Mouse (Mus musculus) lung, postnatal 0 days (tissue): ENCODE data around the gene Echdc2. TPM values are rescaled to one million over a fixed set of nuclear protein-coding genes. Genes with fewer than 3 reads are reported as not detected.

Experiments used
- ATAC-seq: fragments of 200-750 bp; cut with Nextera tagmentation; 2 replicates; pipeline ENCODE4 v1.8.0; 2017; ENCODE audit warnings: moderate library complexity
- DNase-seq: peaks from one replicate; pipeline ENCODE4 v3.0.0-alpha.2; 2016; ENCODE audit warnings: low spot score
- H3K27ac ChIP-seq: fragments of 300-500 bp; sonication (generic); 2 replicates; pipeline ENCODE4 v1.5.1; 2014; ENCODE audit warnings: antibody characterized with exemption, mild to moderate bottlenecking, low read length, mixed read lengths
- H3K27me3 ChIP-seq: fragments of 300-500 bp; sonication (generic); replicated peaks from 2 replicates; pipeline ENCODE4 v1.6.1; 2014; ENCODE audit warnings: low read length, mixed read lengths; ENCODE audit not compliant: insufficient read depth
- H3K36me3 ChIP-seq: fragments of 300-500 bp; sonication (generic); 2 replicates; pipeline ENCODE4 v1.6.1; 2014; ENCODE audit warnings: low read length, mixed read lengths; ENCODE audit not compliant: insufficient read depth
- H3K4me1 ChIP-seq: fragments of 300-500 bp; sonication (generic); 2 replicates; pipeline ENCODE4 v1.6.1; 2014; ENCODE audit warnings: antibody characterized with exemption, low read depth, low read length, mixed read lengths; ENCODE audit not compliant: insufficient read depth
- H3K4me2 ChIP-seq: fragments of 300-500 bp; sonication (generic); replicated peaks from 2 replicates; pipeline ENCODE4 v1.6.1; 2014; ENCODE audit warnings: low read depth, mild to moderate bottlenecking, low read length, moderate library complexity, mixed read lengths
- H3K4me3 ChIP-seq: fragments of 300-500 bp; sonication (generic); 2 replicates; pipeline ENCODE4 v1.5.1; 2014; ENCODE audit warnings: low read depth, low read length
- H3K9ac ChIP-seq: fragments of 300-500 bp; sonication (generic); replicated peaks from 2 replicates; pipeline ENCODE4 v1.6.1; 2014; ENCODE audit warnings: low read depth, mild to moderate bottlenecking
- H3K9me3 ChIP-seq: fragments of 300-500 bp; sonication (generic); 2 replicates; pipeline ENCODE4 v1.6.1; 2016; ENCODE audit warnings: low read length, mixed read lengths
- CTCF ChIP-seq: IDR thresholded peaks from 2 replicates; pipeline ENCODE4 v1.5.1; 2016; ENCODE audit warnings: antibody characterized with exemption, mild to moderate bottlenecking
- EP300 ChIP-seq: IDR thresholded peaks from 2 replicates; pipeline ENCODE4 v1.6.1; 2016; ENCODE audit warnings: antibody characterized with exemption, mild to moderate bottlenecking, control low read depth
- WGBS: fragments of 180-500 bp; shearing (Covaris S2); extraction: QIAGEN DNeasy Blood & Tissue Kit; methylation state at CpG from one replicate; pipeline ENCODE4 v1.1.7; 2014; 5-methylcytosine and 5-hydroxymethylcytosine counted together
- polyA plus RNA-seq: library from polyadenylated mRNA; unstranded; fragments of >200 nt; fragmentation: Nextera tagmentation; extraction: Ambion mirVana; gene quantifications from 2 replicates; pipeline ENCODE4 v1.2.1, GENCODE M21; 2015

The Echdc2 gene
- polyA plus RNA-seq, 1 experiment from 2014 or later = 52.8 TPM

GRCm38 (mm10) chr4:108161936-108162335, 3.3 kb upstream of the Echdc2 start:
- Histone ChIP-seq H3K27me3 (no peaks in the 10 kb centered on the region), H3K9ac (no peak overlapping the region), H3K4me1 (0 out of 2 replicates have a peak, but pooled peaks cover 2% of the 10 kb centered on the region), H3K9me3 (no peaks in the 10 kb centered on the region), H3K4me2 (no peak overlapping the region), H3K4me3 (no peak overlapping the region), H3K27ac (no peak overlapping the region), H3K36me3 (no peaks in the 10 kb centered on the region)
- DNase-seq = no peak
- no peak for ATAC-seq
- TF ChIP-seq CTCF (no peak), EP300 (no peak)
- 88% methylated on average over 8 of the region's 8 CpGs for WGBS

- no peaks in the 10 kb centered on the region for H3K9me3 ChIP-seq
- 59% methylated on average over 3 of the region's 3 CpGs for WGBS
- H3K9ac ChIP-seq = no peak overlapping the region
- no peak overlapping the region for H3K27ac ChIP-seq
- H3K36me3 ChIP-seq = no peaks in the 10 kb centered on the region
- TF ChIP-seq CTCF (no peak), EP300 (no peak)
- no peaks in the 10 kb centered on the region for H3K27me3 ChIP-seq
- no peak overlapping the region for H3K4me3 ChIP-seq
- no peak overlapping the region for H3K4me2 ChIP-seq
- 0 out of 2 replicates have a peak, but pooled peaks cover 2% of the 10 kb centered on the region for H3K4me1 ChIP-seq
- DNase-seq = no peak
- ATAC-seq = no peak; the same call in 1 of the 2 replicates
These were observed 1.9 kb upstream of the Echdc2 start for GRCm38 (mm10) chr4:108163291-108163690.

GRCm38 (mm10) chr4:108166874-108167273, 1.6 kb downstream of the Echdc2 start:
- Histone ChIP-seq H3K27ac (no peak overlapping the region), H3K4me1 (0 out of 2 replicates have a peak, but pooled peaks cover 2% of the 10 kb centered on the region), H3K9ac (no peak overlapping the region), H3K4me3 (no peak overlapping the region), H3K36me3 (no peaks in the 10 kb centered on the region), H3K27me3 (no peaks in the 10 kb centered on the region), H3K4me2 (no peak overlapping the region), H3K9me3 (no peaks in the 10 kb centered on the region)
- TF ChIP-seq CTCF = no peak
- no peak for TF ChIP-seq EP300
- DNase-seq (no peak), ATAC-seq (no peak)
- 70% methylated on average over 4 of the region's 4 CpGs for WGBS

GRCm38 (mm10) chr4:108168056-108168455, 2.8 kb downstream of the Echdc2 start:
- no peak overlapping the region for H3K4me3 ChIP-seq
- no peaks in the 10 kb centered on the region for H3K9me3 ChIP-seq
- H3K36me3 ChIP-seq = no peaks in the 10 kb centered on the region
- H3K27me3 ChIP-seq = no peaks in the 10 kb centered on the region
- no peak overlapping the region for H3K4me2 ChIP-seq
- no peak for DNase-seq
- H3K4me1 ChIP-seq = 0 out of 2 replicates have a peak, but pooled peaks cover 2% of the 10 kb centered on the region
- no peak for ATAC-seq
- no peak overlapping the region for H3K9ac ChIP-seq
- H3K27ac ChIP-seq = no peak overlapping the region
- WGBS = 64% methylated on average over 6 of the region's 6 CpGs
- TF ChIP-seq EP300 = no peak
- no peak for TF ChIP-seq CTCF

GRCm38 (mm10) chr4:108182278-108182677, 17.0 kb downstream of the Echdc2 start:
- Histone ChIP-seq H3K9ac (no peak overlapping the region), H3K4me1 (no peaks in the 10 kb centered on the region), H3K36me3 (no peaks in the 10 kb centered on the region), H3K4me3 (no peak overlapping the region), H3K27ac (no peak overlapping the region), H3K4me2 (no peak overlapping the region), H3K9me3 (no peaks in the 10 kb centered on the region), H3K27me3 (no peaks in the 10 kb centered on the region)
- WGBS = 61% methylated on average over 1 of the region's 1 CpGs
- TF ChIP-seq CTCF (no peak), EP300 (no peak)
- ATAC-seq = no peak
- no peak for DNase-seq

- WGBS = 69% methylated on average over 2 of the region's 2 CpGs
- Histone ChIP-seq H3K4me2 (no peak overlapping the region), H3K27ac (no peak overlapping the region), H3K9me3 (no peaks in the 10 kb centered on the region), H3K4me1 (no peaks in the 10 kb centered on the region), H3K36me3 (no peaks in the 10 kb centered on the region), H3K27me3 (no peaks in the 10 kb centered on the region), H3K9ac (no peak overlapping the region), H3K4me3 (no peak overlapping the region)
- ATAC-seq (no peak), DNase-seq (no peak)
- no peak for TF ChIP-seq EP300
- no peak for TF ChIP-seq CTCF
These were observed 27.6 kb downstream of the Echdc2 start for GRCm38 (mm10) chr4:108192821-108193323.
